Mouse (Mus musculus): ENCODE data around the gene Zfp53. TPM values are rescaled to one million over a fixed set of nuclear protein-coding genes. Genes with fewer than 3 reads are reported as not detected.

The Zfp53 gene
- 5.7 and 7.2 TPM in 2 replicates for polyA plus RNA-seq (2015; fragmentation: Nextera tagmentation; extraction: Ambion mirVana)

DNA sequence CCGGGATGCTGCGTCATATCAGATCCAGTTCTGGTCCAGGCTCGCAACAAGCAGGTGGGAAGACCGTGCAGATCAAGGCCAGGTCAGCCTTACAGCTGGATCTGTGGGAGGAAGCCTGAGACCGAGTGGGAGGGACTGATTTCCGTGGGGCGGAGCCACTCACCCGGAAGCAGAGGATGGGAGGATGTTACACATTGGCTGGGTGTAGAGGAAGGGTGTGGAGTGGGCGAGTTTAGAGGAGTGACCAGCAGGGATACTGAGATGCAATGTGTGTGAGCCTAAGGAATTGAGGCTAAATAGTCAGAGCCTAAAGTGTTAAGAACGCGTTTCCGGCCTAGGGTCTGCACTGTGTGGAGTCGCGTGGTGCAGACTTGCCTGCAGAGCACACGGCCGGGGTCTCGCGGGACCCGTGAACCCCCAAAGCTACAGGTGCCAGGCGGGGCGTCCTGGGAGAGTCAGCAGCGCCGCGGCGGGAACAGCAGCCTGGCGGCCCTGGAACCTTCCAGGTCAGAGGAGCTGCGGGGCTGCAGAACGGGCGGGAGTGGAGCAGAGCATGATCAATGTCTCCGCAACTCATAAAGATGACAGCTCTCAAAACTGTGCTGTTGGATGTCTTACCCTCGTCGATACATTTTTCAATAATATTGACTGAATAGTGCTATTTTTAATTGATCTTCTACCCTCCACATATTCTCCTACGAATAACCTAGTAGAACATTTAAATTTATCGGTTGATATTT lies at the start of gene Zfp53:
Zfp53 (plus strand) TSS at position 239 of the 740 bp plus-strand sequence.

DNA sequence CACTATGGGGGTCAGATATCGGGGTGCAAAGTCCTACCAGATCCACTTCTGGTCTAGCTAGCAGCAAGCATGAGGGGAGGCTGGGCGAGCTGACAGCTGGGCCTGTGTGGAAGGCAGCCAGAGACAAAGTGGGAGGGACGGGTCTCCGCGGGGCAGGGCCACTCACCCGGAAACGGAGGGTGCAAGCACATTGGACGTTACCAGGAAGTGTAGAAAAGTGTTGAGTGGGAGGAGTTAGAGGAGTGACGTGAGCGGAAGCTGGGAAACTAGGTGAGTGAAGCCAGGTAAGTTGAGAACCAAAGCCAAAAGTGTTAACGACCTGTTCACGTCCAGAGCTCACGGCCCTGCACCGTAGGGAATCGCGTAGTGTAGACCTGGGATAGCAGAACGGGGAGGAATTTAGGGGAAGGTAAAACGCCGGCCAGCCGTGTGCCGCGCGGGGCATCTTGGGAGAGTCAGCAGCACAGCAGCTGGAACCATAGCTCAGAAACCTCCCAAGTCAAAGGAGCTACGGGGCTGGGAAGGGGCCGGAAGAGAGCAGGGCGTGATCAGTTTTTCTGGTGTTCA lies 38.6 kb upstream of the Zfp53 start, which contains the start of gene Zfp51:
Zfp51 (plus strand) TSS at position 237 of the 567 bp plus-strand sequence.

DNA sequence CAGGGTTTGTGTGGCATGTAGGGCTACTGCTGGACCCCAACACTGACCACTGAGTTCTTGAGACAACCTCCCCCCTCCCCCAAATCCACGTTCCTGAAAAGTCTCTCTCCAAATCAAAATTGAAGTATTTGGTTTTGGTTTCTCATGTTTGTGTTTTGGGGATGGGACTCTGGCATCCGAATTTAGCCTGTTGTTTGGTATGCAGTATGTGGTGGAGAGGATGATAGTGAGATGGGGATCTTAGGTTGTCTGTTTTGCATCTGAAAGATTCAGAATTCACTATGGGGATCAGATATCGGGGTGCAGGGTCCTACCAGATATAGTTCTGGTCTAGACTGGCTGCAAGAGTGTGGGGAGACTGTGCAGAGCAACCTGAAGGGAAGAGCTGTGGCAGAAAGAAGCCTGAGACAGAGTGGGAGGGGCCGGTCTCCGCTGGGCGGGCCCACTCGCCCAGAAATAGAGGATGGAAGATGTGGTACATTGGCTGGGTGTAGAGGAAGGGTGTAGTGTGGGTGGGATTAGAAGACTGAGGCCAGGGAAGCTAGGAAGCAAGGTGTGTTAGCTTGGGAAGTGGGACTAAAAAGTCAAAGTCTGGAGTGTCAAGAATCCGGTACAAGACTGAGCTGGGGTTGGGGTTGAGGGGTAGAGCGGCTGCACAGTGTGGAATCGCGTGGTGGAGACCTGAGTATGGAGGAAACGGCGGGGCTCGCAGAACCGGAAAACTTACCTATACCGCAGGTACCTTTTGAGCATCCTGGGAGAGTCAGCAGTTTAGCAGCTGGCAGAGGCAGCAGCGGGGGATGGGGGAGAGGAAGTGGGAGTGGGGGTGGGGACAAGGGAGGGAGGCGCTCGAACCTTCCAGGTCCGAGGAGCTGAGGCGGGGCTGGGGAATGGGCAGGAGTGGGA lies 46.6 kb downstream of the Zfp53 start, which contains the start of gene Zfp52:
Zfp52 (plus strand) TSS at position 444 of the 906 bp plus-strand sequence.

Other genes with a start within 250 kb of the Zfp53 start
- not detected in 2 replicates for gene Vmn1r235, start 232.6 kb upstream of the Zfp53 start, polyA plus RNA-seq (2015; fragmentation: Nextera tagmentation; extraction: Ambion mirVana)
- gene Vmn1r236, start 206.1 kb upstream of the Zfp53 start, polyA plus RNA-seq (2015; fragmentation: Nextera tagmentation; extraction: Ambion mirVana), result not detected in 2 replicates
- not detected in 2 replicates for gene Vmn1r237, start 177.1 kb upstream of the Zfp53 start, polyA plus RNA-seq (2015; fragmentation: Nextera tagmentation; extraction: Ambion mirVana)
- gene Zfp677, start 105.2 kb upstream of the Zfp53 start, polyA plus RNA-seq (2015; fragmentation: Nextera tagmentation; extraction: Ambion mirVana), result 2.0 and 2.3 TPM in 2 replicates
- 3.6 and 4.1 TPM in 2 replicates for gene Zfp54, start 65.8 kb upstream of the Zfp53 start, polyA plus RNA-seq (2015; fragmentation: Nextera tagmentation; extraction: Ambion mirVana)
- 6.6 and 7.4 TPM in 2 replicates for gene Zfp51, start 38.6 kb upstream of the Zfp53 start, polyA plus RNA-seq (2015; fragmentation: Nextera tagmentation; extraction: Ambion mirVana)
- gene Zfp52, start 46.5 kb downstream of the Zfp53 start, polyA plus RNA-seq (2015; fragmentation: Nextera tagmentation; extraction: Ambion mirVana), result 3.4 and 3.8 TPM in 2 replicates
- 10.0 and 13.3 TPM in 2 replicates for gene Zfp948, start 78.0 kb downstream of the Zfp53 start, polyA plus RNA-seq (2015; fragmentation: Nextera tagmentation; extraction: Ambion mirVana)
- gene Zfp983, start 161.6 kb downstream of the Zfp53 start, polyA plus RNA-seq (2015; fragmentation: Nextera tagmentation; extraction: Ambion mirVana), result 1.3 and 1.7 TPM in 2 replicates
- 2.7 and 3.2 TPM in 2 replicates for gene Gm10226, start 202.9 kb downstream of the Zfp53 start, polyA plus RNA-seq (2015; fragmentation: Nextera tagmentation; extraction: Ambion mirVana)
- 2.5 and 2.9 TPM in 2 replicates for gene Zfp760, start 218.7 kb downstream of the Zfp53 start, polyA plus RNA-seq (2015; fragmentation: Nextera tagmentation; extraction: Ambion mirVana)
- gene Zfp229, start 241.8 kb downstream of the Zfp53 start, polyA plus RNA-seq (2015; fragmentation: Nextera tagmentation; extraction: Ambion mirVana), result 3.8 and 4.5 TPM in 2 replicates

Data from urinary bladder, postnatal 0 days (tissue).